Mouse (Mus musculus): Measurements from ENCODE around the gene Rhox4f. TPM values are rescaled to one million over a fixed set of nuclear protein-coding genes. Genes with fewer than 3 reads are reported as not detected.
"Not testable (repeated sequence)": the region's sequence is repeated elsewhere in the genome, so short reads cannot be mapped to it uniquely, and the experiment has no call there.

Rhox4f gene
- not detected for total RNA-seq (2021)

GRCm38 (mm10) chrX:37607604-37608003, at the start of gene Rhox4f:
TSS of gene Rhox4f (minus strand) at chrX:37607704.
- intact Hi-C loops (cut with DNase I); DNase-seq (ENCODE audit: low spot score in 2 of 2): not testable (repeated sequence)

- DNase-seq (ENCODE audit: low spot score in 2 of 2), result not testable (repeated sequence)
Measured at GRCm38 (mm10) chrX:37651227-37651626, 43.7 kb upstream of the Rhox4f start, which contains the start of gene Rhox4g. TSS of gene Rhox4g (minus strand) at chrX:37651327.

GRCm38 (mm10) chrX:37643370-37643769, 35.9 kb upstream of the Rhox4f start, which contains the start of gene Rhox2g:
TSS of gene Rhox2g (minus strand) at chrX:37643470.
- intact Hi-C loops (cut with DNase I), result not testable (repeated sequence)

More at GRCm38 (mm10) chrX:37651227-37651626, 43.7 kb upstream of the Rhox4f start, which contains the start of gene Rhox4g:
- intact Hi-C loops (cut with DNase I), result not testable (repeated sequence)

GRCm38 (mm10) chrX:37628512-37628911, 21.0 kb upstream of the Rhox4f start, which contains the start of gene Rhox3g:
TSS of gene Rhox3g (minus strand) at chrX:37628612.
- intact Hi-C loops (cut with DNase I); DNase-seq (ENCODE audit: low spot score in 2 of 2): not testable (repeated sequence)

More at GRCm38 (mm10) chrX:37643370-37643769, 35.9 kb upstream of the Rhox4f start, which contains the start of gene Rhox2g:
- DNase-seq (ENCODE audit: low spot score in 2 of 2), result not testable (repeated sequence)

- DNase-seq (ENCODE audit: low spot score in 2 of 2); intact Hi-C loops (cut with DNase I): not testable (repeated sequence)
Measured at GRCm38 (mm10) chrX:37580692-37581091, 26.8 kb downstream of the Rhox4f start, which contains the start of gene Rhox3f. TSS of gene Rhox3f (plus strand) at chrX:37580992.

GRCm38 (mm10) chrX:37572638-37573037, 34.9 kb downstream of the Rhox4f start:
- DNase-seq (ENCODE audit: low spot score in 2 of 2); intact Hi-C loops (cut with DNase I): not testable (repeated sequence)

- DNase-seq (ENCODE audit: low spot score in 2 of 2); intact Hi-C loops (cut with DNase I): not testable (repeated sequence)
Measured at GRCm38 (mm10) chrX:37571105-37571504, 36.4 kb downstream of the Rhox4f start, which contains the start of gene Rhox2f. TSS of gene Rhox2f (plus strand) at chrX:37571405.

GRCm38 (mm10) chrX:37557112-37557511, 50.4 kb downstream of the Rhox4f start, which contains the start of gene Rhox4e:
TSS of gene Rhox4e (plus strand) at chrX:37557412.
- intact Hi-C loops (cut with DNase I); DNase-seq (ENCODE audit: low spot score in 2 of 2): not testable (repeated sequence)

Other genes starting within 250 kb of the Rhox4f start
- gene Rhox3a2, start 227.7 kb downstream of the Rhox4f start, total RNA-seq (2021), result not detected
- not detected for gene Rhox4a2, start 216.9 kb downstream of the Rhox4f start, total RNA-seq (2021)
- gene Rhox2b, start 195.6 kb downstream of the Rhox4f start, total RNA-seq (2021), result not detected
- not detected for gene Rhox4b, start 175.2 kb downstream of the Rhox4f start, total RNA-seq (2021)
- not detected for gene Rhox2c, start 154.0 kb downstream of the Rhox4f start, total RNA-seq (2021)
- gene Rhox3c, start 149.1 kb downstream of the Rhox4f start, total RNA-seq (2021), result not detected
- gene Rhox4c, start 127.4 kb downstream of the Rhox4f start, total RNA-seq (2021), result not detected
- not detected for gene Rhox2d, start 114.3 kb downstream of the Rhox4f start, total RNA-seq (2021)
- not detected for gene Rhox4d, start 93.3 kb downstream of the Rhox4f start, total RNA-seq (2021)
- not detected for gene Rhox2e, start 77.3 kb downstream of the Rhox4f start, total RNA-seq (2021)
- not detected for gene Rhox3e, start 65.7 kb downstream of the Rhox4f start, total RNA-seq (2021)
- not detected for gene Rhox4e, start 50.3 kb downstream of the Rhox4f start, total RNA-seq (2021)
- not detected for gene Rhox2f, start 36.3 kb downstream of the Rhox4f start, total RNA-seq (2021)
- gene Rhox3f, start 26.7 kb downstream of the Rhox4f start, total RNA-seq (2021), result not detected
- gene Rhox3g, start 20.9 kb upstream of the Rhox4f start, total RNA-seq (2021), result not detected
- not detected for gene Rhox2g, start 35.8 kb upstream of the Rhox4f start, total RNA-seq (2021)
- gene Rhox4g, start 43.6 kb upstream of the Rhox4f start, total RNA-seq (2021), result not detected
- not detected for gene Rhox3h, start 61.1 kb upstream of the Rhox4f start, total RNA-seq (2021)
- not detected for gene Rhox2h, start 65.6 kb upstream of the Rhox4f start, total RNA-seq (2021)
- gene Rhox5, start 197.1 kb upstream of the Rhox4f start, total RNA-seq (2021), result not detected
- not detected for gene Rhox6, start 219.2 kb upstream of the Rhox4f start, total RNA-seq (2021)
- gene Rhox7a, start 224.0 kb upstream of the Rhox4f start, total RNA-seq (2021), result not detected